Mouse (Mus musculus) hindbrain, embryonic 12.5 days (tissue): ENCODE measurements around the gene Eid1. TPM values are rescaled to one million over a fixed set of nuclear protein-coding genes. Genes with fewer than 3 reads are reported as not detected.

Source experiments
- ATAC-seq: fragments of 200-750 bp; cut with Nextera tagmentation; 2 replicates; pipeline ENCODE4 v1.8.0; 2017; ENCODE audit warnings: moderate TSS enrichment; ENCODE audit not compliant: low FRiP score
- H3K27ac ChIP-seq: fragments of 300-500 bp; sonication (generic); 2 replicates; pipeline ENCODE4 v1.5.1; 2016; ENCODE audit warnings: mild to moderate bottlenecking
- H3K27me3 ChIP-seq: fragments of 300-500 bp; sonication (generic); 2 replicates; pipeline ENCODE4 v1.6.1; 2016; ENCODE audit warnings: mild to moderate bottlenecking
- H3K36me3 ChIP-seq: fragments of 300-500 bp; sonication (generic); 2 replicates; pipeline ENCODE4 v1.6.1; 2016; ENCODE audit warnings: mild to moderate bottlenecking
- H3K4me1 ChIP-seq: fragments of 300-500 bp; sonication (generic); 2 replicates; pipeline ENCODE4 v1.6.1; 2016
- H3K4me2 ChIP-seq: fragments of 300-500 bp; sonication (generic); replicated peaks from 2 replicates; pipeline ENCODE4 v1.6.1; 2016; ENCODE audit warnings: mild to moderate bottlenecking
- H3K4me3 ChIP-seq: fragments of 300-500 bp; sonication (generic); 2 replicates; pipeline ENCODE4 v1.5.1; 2016; ENCODE audit warnings: mild to moderate bottlenecking
- H3K9ac ChIP-seq: fragments of 300-500 bp; sonication (generic); 2 replicates; pipeline ENCODE4 v1.6.1; 2016; ENCODE audit warnings: mild to moderate bottlenecking, moderate library complexity
- H3K9me3 ChIP-seq: fragments of 300-500 bp; sonication (generic); replicated peaks from 2 replicates; pipeline ENCODE4 v1.6.1; 2016; ENCODE audit warnings: mild to moderate bottlenecking
- WGBS: fragments of 180-500 bp; shearing (Covaris S2); methylation state at CpG from one replicate; pipeline ENCODE4 v1.1.7; 2016; 5-methylcytosine and 5-hydroxymethylcytosine counted together
- polyA plus RNA-seq: library from polyadenylated mRNA; unstranded; fragments of >200 nt; fragmentation: Nextera tagmentation; extraction: Ambion mirVana; gene quantifications from 2 replicates; pipeline ENCODE4 v1.2.1, GENCODE M21; 2016

The Eid1 gene
- polyA plus RNA-seq, 1 experiment from 2014 or later = 392 TPM

DNA sequence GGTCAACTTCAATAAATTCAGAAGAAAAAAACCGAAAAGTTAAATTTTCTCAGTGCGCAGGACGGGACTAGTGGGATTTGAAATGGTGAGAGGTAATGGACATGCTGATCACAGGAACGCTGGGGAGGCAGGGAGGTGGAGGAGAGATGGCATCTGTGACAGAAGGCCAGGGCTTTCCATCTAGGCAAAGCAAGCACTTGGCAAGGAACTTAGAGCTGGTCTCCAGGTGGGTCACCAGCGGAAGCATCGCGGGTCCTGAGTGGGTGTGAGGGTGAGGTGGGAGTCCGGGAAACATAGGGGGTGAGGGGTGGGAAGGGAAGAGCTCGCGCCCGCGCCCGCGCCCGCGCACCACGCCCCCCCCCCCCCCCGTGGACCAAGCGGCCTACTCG is 333 bp upstream of the Eid1 start:
- peak overlapping the region; percentile 90 for H3K9ac ChIP-seq
- no peaks in the 10 kb centered on the region for H3K9me3 ChIP-seq
- H3K4me3 ChIP-seq = peak overlapping the region; percentile 82
- no peaks in the 10 kb centered on the region for H3K27me3 ChIP-seq
- peaks cover 10% of the 10 kb centered on the region for H3K4me1 ChIP-seq
- no peak for ATAC-seq
- 33% methylated on average over 7 of the region's 20 CpGs for WGBS
- H3K36me3 ChIP-seq = no peaks in the 10 kb centered on the region
- peak overlapping the region; percentile 96 for H3K27ac ChIP-seq
- H3K4me2 ChIP-seq = peak overlapping the region; percentile 58

DNA sequence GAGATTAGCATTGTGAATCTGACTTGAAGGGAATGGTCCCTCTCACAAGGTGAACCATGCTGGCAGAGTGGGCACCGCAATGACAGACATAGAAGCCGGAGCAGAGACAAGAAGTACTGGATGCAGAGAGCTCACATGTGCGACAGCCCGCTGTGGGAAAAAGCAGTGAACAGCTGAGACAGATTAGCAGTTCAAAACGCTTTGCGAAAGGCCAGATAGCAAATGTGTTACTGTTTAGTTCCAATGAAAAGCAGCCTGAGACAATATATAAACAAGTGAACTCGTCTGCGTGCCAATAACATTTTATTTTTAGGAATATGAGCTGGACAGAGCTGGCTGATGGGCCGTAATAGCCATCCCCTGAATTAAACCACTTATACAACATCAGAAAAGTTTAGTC is 8.9 kb downstream of the Eid1 start:
- no peak for ATAC-seq

DNA sequence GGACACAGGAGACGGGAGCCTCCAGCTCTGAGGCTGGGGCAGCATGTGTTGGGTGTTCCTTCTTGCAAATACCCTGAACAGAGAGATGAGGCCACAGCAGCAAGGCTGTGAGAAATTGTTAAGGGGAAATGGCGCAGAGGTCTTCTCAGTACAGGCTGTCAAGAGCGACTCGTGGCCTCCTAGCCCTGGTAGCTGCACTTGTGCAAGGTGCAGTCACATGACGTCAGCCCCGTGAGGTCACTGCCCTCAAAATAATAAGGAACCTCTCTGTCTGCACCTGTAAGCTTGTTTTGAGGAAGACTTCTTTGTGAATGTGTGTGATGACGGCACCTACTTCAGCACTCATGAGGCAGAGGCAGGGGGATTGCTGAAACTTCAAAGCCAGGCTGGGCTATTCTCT is 11.0 kb downstream of the Eid1 start:
- Histone ChIP-seq H3K27ac (no peak overlapping the region), H3K27me3 (no peaks in the 10 kb centered on the region), H3K9ac (no peak overlapping the region), H3K36me3 (no peaks in the 10 kb centered on the region), H3K9me3 (no peaks in the 10 kb centered on the region), H3K4me1 (peaks cover 13% of the 10 kb centered on the region), H3K4me3 (no peak overlapping the region), H3K4me2 (no peak overlapping the region)
- ATAC-seq = no peak
- WGBS = 91% methylated on average over 7 of the region's 7 CpGs

More for the DNA sequence above, 8.9 kb downstream of the Eid1 start:
- no peak overlapping the region for H3K4me2 ChIP-seq
- no peaks in the 10 kb centered on the region for H3K9me3 ChIP-seq
- H3K4me3 ChIP-seq = no peak overlapping the region
- no peaks in the 10 kb centered on the region for H3K36me3 ChIP-seq
- no peak overlapping the region for H3K27ac ChIP-seq
- WGBS = 81% methylated on average over 9 of the region's 9 CpGs
- no peaks in the 10 kb centered on the region for H3K27me3 ChIP-seq
- H3K9ac ChIP-seq = no peak overlapping the region
- H3K4me1 ChIP-seq = peaks cover 13% of the 10 kb centered on the region

DNA sequence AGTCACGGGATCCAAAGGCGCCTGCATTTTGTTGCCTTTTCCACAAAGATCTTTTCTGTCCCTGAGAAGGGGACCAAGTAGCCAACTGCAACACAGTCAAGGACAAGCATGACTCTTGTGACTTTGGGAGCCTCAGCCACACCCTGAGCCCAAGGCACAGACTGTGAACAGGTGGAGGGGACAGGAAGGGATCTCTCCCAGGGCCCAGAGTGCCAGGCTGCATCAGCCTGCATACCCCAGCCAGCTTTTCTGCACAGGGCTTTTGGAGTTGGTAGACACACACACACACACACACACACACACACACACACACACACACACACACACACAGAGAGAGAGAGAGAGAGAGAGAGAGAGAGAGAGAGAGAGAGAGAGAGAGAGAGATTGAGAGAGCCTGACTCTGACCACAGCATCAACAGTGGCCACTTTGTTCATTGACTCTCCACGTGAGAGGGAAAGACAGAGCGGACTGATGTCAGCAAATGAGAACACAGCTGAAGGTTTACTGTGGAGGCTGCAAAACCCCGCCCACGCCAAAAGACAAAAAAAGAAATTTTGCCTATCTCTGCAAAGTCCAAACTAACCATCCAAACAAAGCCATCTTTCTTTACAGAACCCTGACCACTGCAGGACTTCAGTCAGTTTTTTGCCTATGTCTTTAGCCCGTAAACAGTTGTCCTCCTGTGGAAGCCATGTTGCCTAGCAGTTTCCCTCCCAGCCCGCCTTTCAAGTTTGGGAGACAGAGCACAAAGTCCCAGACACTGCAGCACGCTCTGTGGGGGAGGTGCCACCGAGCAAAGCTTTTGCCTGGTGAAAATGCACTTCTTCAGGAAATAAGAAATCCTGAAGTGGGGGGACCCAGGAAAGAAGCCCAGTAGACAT is 11.9 kb downstream of the Eid1 start:
- 59% methylated on average over 10 of the region's 10 CpGs for WGBS
- peak overlapping the region; percentile 62 for H3K27ac ChIP-seq
- H3K4me2 ChIP-seq = no peak overlapping the region
- H3K27me3 ChIP-seq = no peaks in the 10 kb centered on the region
- no peak overlapping the region for H3K4me3 ChIP-seq
- no peak overlapping the region for H3K9ac ChIP-seq
- peaks cover 13% of the 10 kb centered on the region for H3K4me1 ChIP-seq
- no peaks in the 10 kb centered on the region for H3K9me3 ChIP-seq
- H3K36me3 ChIP-seq = no peaks in the 10 kb centered on the region
- 0 out of 2 replicates have a peak, but pooled peaks have one; percentile 29 for ATAC-seq

DNA sequence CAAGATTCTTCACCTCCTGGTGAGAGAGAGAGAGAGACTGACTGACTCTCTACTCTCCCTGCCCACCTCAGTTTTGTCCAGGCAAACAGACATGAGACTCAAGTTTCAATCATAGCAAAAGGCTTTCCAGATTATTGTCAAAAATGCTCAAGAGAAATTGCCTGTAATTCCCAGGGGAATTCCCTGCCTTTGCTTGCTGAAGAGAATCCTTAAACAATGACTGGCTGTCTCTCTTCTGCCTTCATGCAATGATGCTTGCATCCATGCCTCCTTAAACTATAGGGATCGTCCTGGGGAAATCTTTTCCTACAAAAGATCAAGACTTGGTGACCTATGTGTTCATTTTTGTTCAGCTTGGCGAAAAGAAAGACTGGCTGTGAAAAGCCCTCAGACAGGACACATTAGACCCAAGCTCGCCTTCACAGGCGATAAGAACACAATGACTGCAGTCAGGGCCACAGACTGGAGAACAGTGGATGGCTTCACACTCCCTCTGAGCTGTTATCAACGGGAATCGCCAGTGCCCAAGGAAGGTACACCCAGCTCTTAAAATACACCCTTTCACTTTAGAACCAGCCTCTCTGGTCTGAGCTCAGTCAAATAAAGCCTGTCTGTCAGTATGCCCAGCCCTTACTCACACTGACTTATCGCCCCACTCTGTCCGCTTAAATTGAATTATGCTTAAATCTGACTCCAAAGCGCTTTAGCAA is 12.7 kb downstream of the Eid1 start:
- peak overlapping the region; percentile 62 for H3K27ac ChIP-seq
- peaks cover 13% of the 10 kb centered on the region for H3K4me1 ChIP-seq
- H3K27me3 ChIP-seq = no peaks in the 10 kb centered on the region
- H3K9ac ChIP-seq = no peak overlapping the region
- 58% methylated on average over 9 of the region's 9 CpGs for WGBS
- H3K36me3 ChIP-seq = no peaks in the 10 kb centered on the region
- H3K9me3 ChIP-seq = no peaks in the 10 kb centered on the region
- no peak for ATAC-seq
- no peak overlapping the region for H3K4me2 ChIP-seq
- H3K4me3 ChIP-seq = no peak overlapping the region

DNA sequence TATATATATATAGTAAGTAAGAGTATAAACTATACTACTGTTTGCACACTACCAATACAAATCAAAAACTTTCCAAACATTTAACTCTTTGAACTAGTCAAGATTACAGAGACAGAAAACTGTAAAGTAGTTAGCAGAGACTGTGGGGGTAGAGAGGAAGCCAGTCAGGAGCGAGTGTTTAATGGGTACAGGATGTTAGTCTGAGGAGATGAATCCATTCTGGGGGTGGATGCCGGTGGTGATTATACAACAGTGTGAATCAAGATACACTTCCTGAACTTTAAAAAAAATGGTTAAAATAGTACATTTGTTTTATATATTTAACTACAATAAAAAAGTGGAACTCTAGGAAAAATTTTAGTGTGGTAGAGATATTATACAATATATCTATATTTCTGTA is 19.1 kb downstream of the Eid1 start:
- Histone ChIP-seq H3K4me2 (no peak overlapping the region), H3K4me3 (no peak overlapping the region), H3K27me3 (no peaks in the 10 kb centered on the region), H3K36me3 (no peaks in the 10 kb centered on the region), H3K4me1 (no peaks in the 10 kb centered on the region; the same call in 1 of the 2 replicates), H3K9ac (no peak overlapping the region), H3K27ac (no peak overlapping the region), H3K9me3 (no peaks in the 10 kb centered on the region)
- ATAC-seq = no peak
- 76% methylated on average over 2 of the region's 2 CpGs for WGBS

DNA sequence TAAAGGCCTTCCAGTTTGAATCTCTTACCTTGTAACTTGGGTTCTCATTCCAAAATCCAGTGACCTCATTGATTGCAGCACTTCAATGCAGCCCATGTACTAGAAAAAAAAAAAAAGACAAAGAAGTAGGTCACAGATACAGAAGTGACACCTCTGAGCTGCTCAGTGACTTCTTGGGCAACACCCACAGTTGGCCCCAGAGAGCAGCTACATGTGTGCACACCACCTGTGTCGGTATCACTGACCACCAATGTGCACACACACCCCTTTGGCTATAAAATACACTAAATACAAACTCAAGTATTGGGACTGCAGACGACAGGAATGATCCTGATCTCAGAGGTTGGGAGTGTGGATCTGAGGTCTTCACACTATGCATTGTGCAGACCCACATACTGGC is 21.9 kb downstream of the Eid1 start:
- Histone ChIP-seq H3K4me3 (no peak overlapping the region), H3K9me3 (0 out of 2 replicates have a peak, but pooled peaks cover 3% of the 10 kb centered on the region), H3K27ac (no peak overlapping the region), H3K27me3 (no peaks in the 10 kb centered on the region), H3K4me1 (no peaks in the 10 kb centered on the region; the same call in 1 of the 2 replicates), H3K9ac (no peak overlapping the region), H3K4me2 (no peak overlapping the region), H3K36me3 (no peaks in the 10 kb centered on the region)
- no peak for ATAC-seq
- whole genome bisulfite sequencing = 77% methylated on average over 2 of the region's 2 CpGs

DNA sequence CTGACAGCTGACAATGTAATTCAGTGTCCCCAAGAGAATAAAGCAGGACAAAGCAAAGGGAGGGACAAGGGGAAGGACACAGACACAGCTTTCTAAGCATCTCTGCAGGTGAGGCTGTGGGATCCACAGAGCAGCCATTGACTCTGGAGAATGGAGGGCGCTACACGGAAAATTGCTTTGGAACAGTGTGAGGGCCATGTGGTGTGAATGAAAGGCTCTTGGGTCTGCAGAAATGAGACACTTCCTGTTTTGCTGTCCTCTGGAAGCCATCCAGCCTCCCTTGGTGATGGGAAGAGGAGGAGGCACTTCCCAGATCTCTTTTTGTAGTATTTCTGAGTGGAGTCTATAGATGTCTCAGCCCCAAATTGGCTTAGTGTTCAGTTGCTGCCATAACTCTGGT is 23.3 kb downstream of the Eid1 start:
- no peak for ATAC-seq
- Histone ChIP-seq H3K36me3 (no peaks in the 10 kb centered on the region), H3K27ac (no peak overlapping the region), H3K4me2 (no peak overlapping the region), H3K9ac (no peak overlapping the region), H3K9me3 (0 out of 2 replicates have a peak, but pooled peaks cover 3% of the 10 kb centered on the region), H3K27me3 (no peaks in the 10 kb centered on the region), H3K4me3 (no peak overlapping the region), H3K4me1 (no peaks in the 10 kb centered on the region; the same call in 1 of the 2 replicates)
- 43% methylated on average over 2 of the region's 2 CpGs for WGBS

DNA sequence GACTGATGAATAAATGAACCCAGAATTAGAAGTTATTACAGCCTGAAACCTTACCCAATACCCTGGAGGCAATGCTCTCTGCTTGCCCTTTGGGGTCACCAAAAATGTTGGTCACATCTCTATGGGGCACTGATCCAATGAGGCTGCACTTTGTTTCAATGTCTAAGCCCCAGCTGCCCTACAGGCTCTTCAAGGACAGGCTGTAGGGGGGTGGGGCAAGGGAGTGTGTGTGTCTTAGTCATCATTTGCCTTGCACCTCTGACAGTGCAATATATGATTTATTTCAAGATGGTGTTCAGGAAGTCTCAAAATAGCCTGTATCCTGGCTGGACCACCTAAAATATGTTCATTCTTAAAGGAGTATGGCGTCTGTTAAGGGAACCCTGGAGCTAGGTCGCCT is 28.7 kb downstream of the Eid1 start:
- ATAC-seq = no peak
- Histone ChIP-seq H3K36me3 (no peaks in the 10 kb centered on the region), H3K4me3 (no peak overlapping the region), H3K27ac (no peak overlapping the region), H3K4me2 (no peak overlapping the region), H3K4me1 (peaks cover 10% of the 10 kb centered on the region), H3K27me3 (no peaks in the 10 kb centered on the region), H3K9me3 (0 out of 2 replicates have a peak, but pooled peaks cover 3% of the 10 kb centered on the region), H3K9ac (no peak overlapping the region)
- WGBS = 79% methylated on average over 2 of the region's 2 CpGs

DNA sequence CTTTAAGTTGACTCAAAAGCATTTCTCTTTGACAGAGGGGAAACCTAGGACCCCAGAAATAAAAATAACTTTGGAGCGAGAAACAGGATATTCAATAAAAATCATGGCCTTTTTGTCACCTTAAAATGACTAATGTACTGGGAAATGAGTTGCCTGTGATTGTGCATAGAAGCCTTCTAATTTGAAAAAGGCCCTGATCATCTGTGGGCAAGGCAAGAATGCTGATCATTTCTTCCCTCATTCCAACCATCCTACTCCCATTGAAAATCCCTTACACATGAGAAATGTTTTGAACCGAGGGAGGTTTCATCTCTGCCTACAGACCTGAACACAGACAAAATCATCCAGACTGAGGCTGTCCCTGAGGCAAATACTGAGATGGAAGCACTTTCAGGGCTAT is 30.0 kb downstream of the Eid1 start:
- no peaks in the 10 kb centered on the region for H3K36me3 ChIP-seq
- ATAC-seq = no peak
- no peak overlapping the region for H3K9ac ChIP-seq
- no peak overlapping the region for H3K4me3 ChIP-seq
- H3K4me2 ChIP-seq = no peak overlapping the region
- no peaks in the 10 kb centered on the region for H3K9me3 ChIP-seq
- no peak overlapping the region for H3K27ac ChIP-seq
- no peaks in the 10 kb centered on the region for H3K27me3 ChIP-seq
- WGBS = 82% methylated on average over 2 of the region's 2 CpGs
- peaks cover 10% of the 10 kb centered on the region for H3K4me1 ChIP-seq

DNA sequence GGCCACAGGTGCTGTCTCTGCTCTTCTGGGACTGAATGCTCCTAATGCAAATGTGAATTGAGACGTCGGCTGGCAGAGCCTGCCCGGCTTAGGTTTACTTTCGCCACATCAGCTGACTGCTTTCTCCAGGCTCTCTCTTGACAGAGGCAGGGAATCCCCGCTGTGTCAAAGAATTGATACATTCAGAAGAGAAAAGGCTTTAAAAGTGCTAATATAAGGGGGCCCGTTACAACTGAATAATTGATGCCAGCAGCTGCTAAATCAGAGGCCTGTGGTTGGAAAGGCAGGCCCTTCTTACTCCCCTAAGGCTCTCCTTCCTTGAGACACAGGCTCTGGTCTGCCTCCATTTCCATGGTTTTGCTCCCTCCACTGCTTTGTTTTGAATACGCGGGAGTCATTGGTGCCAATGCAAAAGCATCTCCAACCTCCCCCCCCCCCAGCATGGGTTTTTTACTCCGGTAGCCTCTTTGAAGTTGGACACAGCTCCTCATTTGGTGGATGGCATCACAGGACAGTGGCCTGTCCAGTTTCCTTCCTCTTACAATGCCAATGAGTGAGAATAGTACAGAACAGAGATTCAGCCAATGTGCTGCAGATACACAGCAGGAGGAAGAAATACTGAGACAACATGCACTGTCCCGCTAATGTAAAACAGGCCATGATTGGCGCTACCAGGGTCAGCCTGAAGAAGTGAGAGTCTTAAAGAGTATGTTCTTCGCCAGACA is 32.2 kb downstream of the Eid1 start:
- Histone ChIP-seq H3K9me3 (no peaks in the 10 kb centered on the region), H3K36me3 (no peaks in the 10 kb centered on the region), H3K4me1 (peaks cover 10% of the 10 kb centered on the region), H3K4me3 (no peak overlapping the region), H3K27me3 (no peaks in the 10 kb centered on the region), H3K4me2 (0 out of 2 replicates have a peak overlapping the region, but pooled peaks have one; percentile 4), H3K9ac (no peak overlapping the region), H3K27ac (peak overlapping the region; percentile 76)
- ATAC-seq = peak; percentile 88
- 27% methylated on average over 12 of the region's 12 CpGs for WGBS

DNA sequence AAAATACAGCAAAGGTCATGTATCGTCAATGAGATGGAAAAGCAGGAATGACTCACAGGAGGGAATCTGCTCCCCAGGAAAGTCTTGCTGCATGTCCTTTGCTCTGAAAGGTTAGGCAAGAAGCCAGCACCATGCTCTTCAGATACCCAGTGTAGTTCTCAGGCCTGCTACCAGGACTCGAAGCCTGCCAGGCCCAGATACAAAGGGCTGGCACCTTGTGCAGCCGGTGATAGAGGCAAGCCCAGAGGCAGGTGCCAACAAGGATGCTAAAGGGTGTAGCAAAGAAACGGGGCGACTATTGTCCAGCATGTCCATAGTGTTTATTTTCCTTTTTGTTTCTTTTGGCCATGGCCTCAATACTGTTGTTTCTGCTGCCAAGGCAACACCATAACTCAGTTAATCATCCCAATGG is 33.6 kb downstream of the Eid1 start:
- Histone ChIP-seq H3K27me3 (no peaks in the 10 kb centered on the region), H3K9ac (no peak overlapping the region), H3K4me2 (no peak overlapping the region), H3K27ac (no peak overlapping the region), H3K9me3 (no peaks in the 10 kb centered on the region), H3K36me3 (no peaks in the 10 kb centered on the region), H3K4me1 (peaks cover 10% of the 10 kb centered on the region), H3K4me3 (no peak overlapping the region)
- ATAC-seq = no peak
- 79% methylated on average over 5 of the region's 5 CpGs for WGBS
